Comparison of ENCODE assay signal across 8 mouse cellular contexts in genomic region chr4:131874567-131874966, GRCm38 (mm10). TPM values are rescaled to one million over a fixed set of nuclear protein-coding genes. Genes with fewer than 3 reads are reported as not detected.
DNase-seq lines count a peak whose midpoint lies in the region; ATAC-seq and TF ChIP-seq lines count a peak whose summit lies in the region.

No protein-coding gene starts in this region.

- H3K9ac ChIP-seq in heart, embryonic 13.5 days: peak overlapping the region; percentile 100
- peak overlapping the region; percentile 100 for H3K9ac ChIP-seq in ES-E14 (ENCODE audit: insufficient read depth, low read depth, low read length, poor library complexity, severe bottlenecking)
- peak overlapping the region; percentile 100 for H3K9ac ChIP-seq in forebrain, embryonic 16.5 days (replicated peaks; ENCODE audit: low read depth, low read length)

- no peaks in the 10 kb centered on the region for H3K27me3 ChIP-seq in heart, embryonic 13.5 days (replicated peaks)
- H3K27me3 ChIP-seq in forebrain, embryonic 16.5 days (replicated peaks; ENCODE audit: control insufficient read depth, insufficient read depth, low read length): no peaks in the 10 kb centered on the region
- H3K27me3 ChIP-seq in midbrain, embryonic 10.5 days (ENCODE audit: low read depth, poor library complexity, severe bottlenecking): no peaks in the 10 kb centered on the region

- H3K4me3 ChIP-seq in heart, embryonic 13.5 days: peak overlapping the region; percentile 100
- H3K4me3 ChIP-seq in ES-E14 (ENCODE audit: insufficient read depth in 1 of 2, low read depth in 1 of 2, low read length in 2 of 2, poor library complexity in 1 of 2, severe bottlenecking in 1 of 2): peak overlapping the region; percentile 98 to 99
- H3K4me3 ChIP-seq in forebrain, embryonic 16.5 days (replicated peaks; ENCODE audit: low read length): peak overlapping the region; percentile 100
- H3K4me3 ChIP-seq in midbrain, embryonic 10.5 days: peak overlapping the region; percentile 83

- intact Hi-C loops in heart, postnatal 10 days (cut with DNase I): no loop called here

- H3K36me3 ChIP-seq in heart, embryonic 13.5 days: no peaks in the 10 kb centered on the region
- peaks cover 2% of the 10 kb centered on the region; the same call in 1 of the 2 replicates for H3K36me3 ChIP-seq in ES-E14 (ENCODE audit: control insufficient read depth, insufficient read depth, low read length, poor library complexity, severe bottlenecking)
- no peaks in the 10 kb centered on the region for H3K36me3 ChIP-seq in forebrain, embryonic 16.5 days (ENCODE audit: control insufficient read depth, insufficient read depth)
- H3K36me3 ChIP-seq in midbrain, embryonic 10.5 days: peaks cover 9% of the 10 kb centered on the region

- peak overlapping the region; percentile 100 for H3K27ac ChIP-seq in heart, embryonic 13.5 days (replicated peaks)
- no peak overlapping the region for H3K27ac ChIP-seq in ES-E14 (ENCODE audit: insufficient read depth, low read depth, low read length, poor library complexity, severe bottlenecking)
- H3K27ac ChIP-seq in forebrain, embryonic 16.5 days (ENCODE audit: low read length): peak overlapping the region; percentile 100; the same call in 1 of the 2 replicates
- peak overlapping the region; percentile 100 for H3K27ac ChIP-seq in midbrain, embryonic 10.5 days (replicated peaks)

- no peak for DNase-seq in heart, postnatal 10 days
- DNase-seq in ES-E14 (ENCODE audit: low read depth, low spot score): no peak
- DNase-seq in midbrain, embryonic 10.5 days (ENCODE audit: low spot score): no peak
- no peak for DNase-seq in layer of hippocampus, postnatal 10 days (ENCODE audit: low spot score in 2 of 2)
- DNase-seq in right cerebral cortex, postnatal 10 days (ENCODE audit: low spot score in 2 of 2): no peak
- no peak for DNase-seq in urinary bladder, postnatal 36 days (ENCODE audit: low spot score in 2 of 2)

- peak overlapping the region; percentile 98 for H3K4me2 ChIP-seq in heart, embryonic 13.5 days
- H3K4me2 ChIP-seq in forebrain, embryonic 16.5 days (ENCODE audit: low read length): peak overlapping the region; percentile 84

- in situ Hi-C loops in ES-E14 (cut with MboI; ENCODE audit: low sequenced_read_pairs in 2 of 2, unreplicated experiment in 2 of 2): no loop called here

- H3K4me1 ChIP-seq in heart, embryonic 13.5 days: peaks cover 57% of the 10 kb centered on the region
- peaks cover 5 to 14% of the 10 kb centered on the region in 2 experiments; a peak in 3 of 4 replicates for H3K4me1 ChIP-seq in ES-E14 (ENCODE audit: control insufficient read depth in 2 of 2, insufficient read depth in 2 of 2, low read length in 2 of 2, poor library complexity in 1 of 2)
- H3K4me1 ChIP-seq in forebrain, embryonic 16.5 days (replicated peaks; ENCODE audit: control insufficient read depth, insufficient read depth, low read length): peaks cover 39% of the 10 kb centered on the region
- H3K4me1 ChIP-seq in midbrain, embryonic 10.5 days: peaks cover 47% of the 10 kb centered on the region

- no peak for ATAC-seq in heart, embryonic 13.5 days (ENCODE audit: extremely low read depth, insufficient number of reproducible peaks, low FRiP score, low TSS enrichment)
- ATAC-seq in forebrain, embryonic 16.5 days: no peak

- 3% methylated on average over 11 of the region's 11 CpGs for WGBS in heart, embryonic 13.5 days
- 2% methylated on average over 11 of the region's 11 CpGs for WGBS in forebrain, embryonic 16.5 days
- 7% methylated on average over 11 of the region's 11 CpGs for WGBS in midbrain, embryonic 10.5 days

- no peaks in the 10 kb centered on the region for H3K9me3 ChIP-seq in heart, embryonic 13.5 days
- H3K9me3 ChIP-seq in ES-E14 (ENCODE audit: control insufficient read depth, insufficient read depth, low read depth, low read length): no peaks in the 10 kb centered on the region
- H3K9me3 ChIP-seq in forebrain, embryonic 16.5 days (ENCODE audit: control insufficient read depth, low read length): no peaks in the 10 kb centered on the region
- H3K9me3 ChIP-seq in midbrain, embryonic 10.5 days (replicated peaks): no peaks in the 10 kb centered on the region

TF ChIP-seq in ES-E14, 5 proteins besides CTCF, POLR2A, EP300 and RAD21:
- TF ChIP-seq ZNF384 (IDR thresholded peaks at IDR 0.05; ENCODE audit: low read depth, low read length) (no peak), MAFK (IDR thresholded peaks at IDR 0.05; ENCODE audit: insufficient read depth, low read depth, low read length) (no peak), ZC3H11A (IDR thresholded peaks at IDR 0.05; ENCODE audit: borderline replicate concordance, low read depth, low read length) (no peak), CHD2 (IDR thresholded peaks at IDR 0.05; ENCODE audit: low read depth, low read length) (no peak), HCFC1 (IDR thresholded peaks at IDR 0.05; ENCODE audit: borderline replicate concordance, insufficient read depth, low read length) (no peak)

RNA-seq across cellular contexts. Expression of gene Srsf4, which starts 1.1 kb away (rescaled TPM):
- polyA plus RNA-seq in heart, embryonic 13.5 days (2015; fragmentation: Nextera tagmentation; extraction: Ambion mirVana): 68.5 and 72.0 TPM in 2 replicates
- 10 to 100 TPM; 53.6 to 53.7 TPM for total RNA-seq in heart, postnatal 10 days (2021)
- total RNA-seq in ES-E14 (2012; rRNA removed): 45.3 and 45.6 TPM in 2 replicates
- polyA plus RNA-seq in forebrain, embryonic 16.5 days (2015; fragmentation: Nextera tagmentation; extraction: Ambion mirVana): 143 and 156 TPM in 2 replicates
- 147 and 157 TPM in 2 replicates for polyA plus RNA-seq in midbrain, embryonic 10.5 days (2016; fragmentation: Nextera tagmentation; extraction: Ambion mirVana)
- 10 to 100 TPM; 74.4 to 77.1 TPM for total RNA-seq in layer of hippocampus, postnatal 10 days (2021)

RNA-seq across cellular contexts. Expression of gene Mecr, which starts 31.3 kb away (rescaled TPM):
- 39.2 and 42.0 TPM in 2 replicates for polyA plus RNA-seq in heart, embryonic 13.5 days (2015; fragmentation: Nextera tagmentation; extraction: Ambion mirVana)
- 10 to 100 TPM; 31.7 to 33.2 TPM for total RNA-seq in heart, postnatal 10 days (2021)
- total RNA-seq in ES-E14 (2012; rRNA removed): 31.2 and 34.2 TPM in 2 replicates
- polyA plus RNA-seq in forebrain, embryonic 16.5 days (2015; fragmentation: Nextera tagmentation; extraction: Ambion mirVana): 36.7 and 38.3 TPM in 2 replicates
- polyA plus RNA-seq in midbrain, embryonic 10.5 days (2016; fragmentation: Nextera tagmentation; extraction: Ambion mirVana): 51.7 and 58.0 TPM in 2 replicates
- total RNA-seq in layer of hippocampus, postnatal 10 days (2021): 10 to 100 TPM; 33.8 to 38.2 TPM

RNA-seq across cellular contexts. Expression of gene Ptpru, which starts 36.5 kb away (rescaled TPM):
- polyA plus RNA-seq in heart, embryonic 13.5 days (2015; fragmentation: Nextera tagmentation; extraction: Ambion mirVana): 1.7 and 2.2 TPM in 2 replicates
- total RNA-seq in heart, postnatal 10 days (2021): 1 to 10 TPM; 2.0 to 3.0 TPM
- total RNA-seq in ES-E14 (2012; rRNA removed): 11.2 and 16.7 TPM in 2 replicates
- 21.5 and 29.7 TPM in 2 replicates for polyA plus RNA-seq in forebrain, embryonic 16.5 days (2015; fragmentation: Nextera tagmentation; extraction: Ambion mirVana)
- polyA plus RNA-seq in midbrain, embryonic 10.5 days (2016; fragmentation: Nextera tagmentation; extraction: Ambion mirVana): 12.4 and 16.8 TPM in 2 replicates
- total RNA-seq in layer of hippocampus, postnatal 10 days (2021): 10 to 100 TPM; 79.5 to 85.9 TPM

RNA-seq across cellular contexts. Expression of gene Tmem200b, which starts 47.0 kb away (rescaled TPM):
- 1.5 and 1.9 TPM in 2 replicates for polyA plus RNA-seq in heart, embryonic 13.5 days (2015; fragmentation: Nextera tagmentation; extraction: Ambion mirVana)
- 10 to 100 TPM; 11.3 to 14.4 TPM for total RNA-seq in heart, postnatal 10 days (2021)
- 1.8 and 2.1 TPM in 2 replicates for total RNA-seq in ES-E14 (2012; rRNA removed)
- polyA plus RNA-seq in forebrain, embryonic 16.5 days (2015; fragmentation: Nextera tagmentation; extraction: Ambion mirVana): not detected in 2 replicates
- polyA plus RNA-seq in midbrain, embryonic 10.5 days (2016; fragmentation: Nextera tagmentation; extraction: Ambion mirVana): 0.39 and 0.49 TPM in 2 replicates
- total RNA-seq in layer of hippocampus, postnatal 10 days (2021): 1 to 10 TPM; 1.8 to 2.4 TPM
